Mouse (Mus musculus): ENCODE results near the gene Pdpn. TPM values are rescaled to one million over a fixed set of nuclear protein-coding genes. Genes with fewer than 3 reads are reported as not detected.

Pdpn gene
- polyA plus RNA-seq, 1 experiment from 2014 or later: 32.2 TPM

DNA sequence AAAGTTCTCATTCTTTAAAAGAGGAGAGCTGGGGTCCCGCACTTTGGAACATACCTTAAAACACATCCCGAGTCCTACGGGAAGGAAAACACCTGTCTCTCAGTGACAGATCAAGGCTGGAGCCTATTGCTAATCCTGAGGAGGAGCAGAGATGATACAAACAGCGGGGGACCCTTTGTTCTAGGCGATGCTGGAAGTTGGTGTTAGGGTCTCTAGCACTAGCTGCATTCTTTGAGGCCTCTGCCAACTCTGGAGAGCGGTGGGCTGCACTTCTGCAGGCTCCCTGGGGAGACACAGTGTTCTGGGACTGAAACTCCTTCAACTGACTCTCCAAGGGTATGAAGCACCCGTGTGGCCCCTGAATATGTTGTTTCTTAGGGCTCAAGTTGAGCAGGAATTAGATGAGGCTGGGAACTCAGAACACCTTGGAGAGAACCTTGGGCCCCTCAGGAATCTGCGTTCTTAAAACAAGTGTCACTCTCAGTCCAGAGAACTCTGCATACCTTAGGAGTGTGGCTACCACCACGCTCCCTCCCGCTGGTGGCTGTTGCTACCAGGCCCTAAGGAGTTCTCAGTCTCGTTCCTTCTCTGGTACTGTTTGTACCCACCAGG, 3.0 kb upstream of the Pdpn start:
- 0 out of 2 replicates have a peak, but pooled peaks cover 3% of the 10 kb centered on the region for H3K27me3 ChIP-seq (ENCODE audit: control insufficient read depth, insufficient read depth, low read length)
- no peak overlapping the region for H3K9ac ChIP-seq (ENCODE audit: low read length)
- no peak for ATAC-seq (ENCODE audit: insufficient read depth, low FRiP score)
- 37% methylated on average over 11 of the region's 11 CpGs for WGBS
- H3K4me2 ChIP-seq (ENCODE audit: low read depth, low read length): no peak overlapping the region
- H3K36me3 ChIP-seq (ENCODE audit: control insufficient read depth, insufficient read depth, low read length): no peaks in the 10 kb centered on the region
- H3K4me3 ChIP-seq (replicated peaks; ENCODE audit: low read length): no peak overlapping the region
- no peak overlapping the region for H3K27ac ChIP-seq (ENCODE audit: low read length)
- H3K4me1 ChIP-seq (ENCODE audit: control insufficient read depth, insufficient read depth, low read length): peaks cover 8% of the 10 kb centered on the region; the same call in 1 of the 2 replicates
- H3K9me3 ChIP-seq (replicated peaks; ENCODE audit: control insufficient read depth, low read length): no peaks in the 10 kb centered on the region

GRCm38 (mm10) chr4:143301875-143302274, 2.5 kb upstream of the Pdpn start:
- no peaks in the 10 kb centered on the region for H3K9me3 ChIP-seq (replicated peaks; ENCODE audit: control insufficient read depth, low read length)
- H3K4me1 ChIP-seq (ENCODE audit: control insufficient read depth, insufficient read depth, low read length): peaks cover 11% of the 10 kb centered on the region
- whole genome bisulfite sequencing: 49% methylated on average over 4 of the region's 4 CpGs
- no peak overlapping the region for H3K4me3 ChIP-seq (replicated peaks; ENCODE audit: low read length)
- no peak overlapping the region for H3K4me2 ChIP-seq (ENCODE audit: low read depth, low read length)
- no peak for ATAC-seq (ENCODE audit: insufficient read depth, low FRiP score)
- no peaks in the 10 kb centered on the region for H3K36me3 ChIP-seq (ENCODE audit: control insufficient read depth, insufficient read depth, low read length)
- no peak overlapping the region for H3K27ac ChIP-seq (ENCODE audit: low read length)
- H3K9ac ChIP-seq (ENCODE audit: low read length): no peak overlapping the region
- H3K27me3 ChIP-seq (ENCODE audit: control insufficient read depth, insufficient read depth, low read length): 0 out of 2 replicates have a peak, but pooled peaks cover 3% of the 10 kb centered on the region

DNA sequence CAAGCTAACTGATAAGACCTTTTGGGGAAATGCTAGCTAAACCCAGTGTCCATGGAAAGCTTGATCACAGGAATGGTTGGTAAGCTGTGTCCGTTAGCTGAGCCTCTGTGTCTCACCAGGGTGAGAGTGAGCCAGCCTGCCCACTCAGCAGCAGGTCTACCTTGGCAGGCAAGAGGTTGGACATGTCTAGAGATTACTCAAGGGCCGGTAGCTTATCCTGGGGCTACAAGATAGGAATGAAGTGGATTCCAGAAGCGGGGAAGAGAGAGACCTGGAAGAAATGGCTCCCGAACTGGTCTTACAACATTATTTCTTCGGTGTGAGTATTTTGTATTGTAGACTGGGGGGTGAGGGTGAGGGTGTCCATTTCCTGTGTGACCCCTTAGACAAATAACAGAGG, 1.7 kb upstream of the Pdpn start:
- Histone ChIP-seq H3K27me3 (ENCODE audit: control insufficient read depth, insufficient read depth, low read length) (0 out of 2 replicates have a peak, but pooled peaks cover 3% of the 10 kb centered on the region), H3K9me3 (replicated peaks; ENCODE audit: control insufficient read depth, low read length) (no peaks in the 10 kb centered on the region), H3K27ac (ENCODE audit: low read length) (no peak overlapping the region), H3K4me3 (replicated peaks; ENCODE audit: low read length) (no peak overlapping the region), H3K36me3 (ENCODE audit: control insufficient read depth, insufficient read depth, low read length) (no peaks in the 10 kb centered on the region), H3K9ac (ENCODE audit: low read length) (no peak overlapping the region), H3K4me2 (ENCODE audit: low read depth, low read length) (no peak overlapping the region), H3K4me1 (ENCODE audit: control insufficient read depth, insufficient read depth, low read length) (peaks cover 16% of the 10 kb centered on the region)
- no peak for ATAC-seq (ENCODE audit: insufficient read depth, low FRiP score)
- WGBS: 55% methylated on average over 5 of the region's 5 CpGs

DNA sequence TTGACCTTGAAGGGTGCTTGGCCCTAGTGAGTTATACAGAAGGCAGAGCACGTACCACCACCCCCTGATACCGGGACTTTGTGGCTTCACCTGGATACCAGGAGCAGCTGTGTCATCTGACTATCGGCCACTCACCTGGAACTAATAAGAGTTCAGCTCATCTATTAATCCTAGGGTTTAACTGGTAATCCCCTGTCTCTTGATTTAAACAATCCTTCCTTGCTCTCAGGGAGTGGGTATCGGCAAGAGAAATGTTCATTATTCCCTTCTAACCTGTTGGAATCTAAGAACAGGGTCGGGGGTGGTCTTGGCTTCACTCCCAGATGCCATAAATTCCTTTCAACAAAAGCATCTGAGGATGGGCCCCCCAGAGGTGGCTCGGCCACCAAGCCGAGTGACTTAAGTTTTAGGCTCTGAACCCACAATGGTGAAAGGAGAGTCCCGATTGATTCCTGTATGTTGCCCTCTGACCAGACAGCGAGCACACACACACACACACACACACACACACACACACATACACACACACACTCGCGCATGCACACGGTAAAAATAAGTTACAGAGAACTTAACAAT, 837 bp upstream of the Pdpn start:
- WGBS: 22% methylated on average over 12 of the region's 12 CpGs
- H3K27ac ChIP-seq (ENCODE audit: low read length): no peak overlapping the region
- H3K27me3 ChIP-seq (ENCODE audit: control insufficient read depth, insufficient read depth, low read length): 0 out of 2 replicates have a peak, but pooled peaks cover 3% of the 10 kb centered on the region
- H3K36me3 ChIP-seq (ENCODE audit: control insufficient read depth, insufficient read depth, low read length): no peaks in the 10 kb centered on the region
- H3K9me3 ChIP-seq (replicated peaks; ENCODE audit: control insufficient read depth, low read length): no peaks in the 10 kb centered on the region
- no peak for ATAC-seq (ENCODE audit: insufficient read depth, low FRiP score)
- peak overlapping the region; percentile 71 for H3K4me2 ChIP-seq (ENCODE audit: low read depth, low read length)
- H3K4me1 ChIP-seq (ENCODE audit: control insufficient read depth, insufficient read depth, low read length): peaks cover 24% of the 10 kb centered on the region
- H3K9ac ChIP-seq (ENCODE audit: low read length): no peak overlapping the region; the same call in 1 of the 2 replicates
- peak overlapping the region; percentile 8; the same call in 1 of the 2 replicates for H3K4me3 ChIP-seq (replicated peaks; ENCODE audit: low read length)

- Histone ChIP-seq H3K27me3 (ENCODE audit: control insufficient read depth, insufficient read depth, low read length) (0 out of 2 replicates have a peak, but pooled peaks cover 3% of the 10 kb centered on the region), H3K9me3 (replicated peaks; ENCODE audit: control insufficient read depth, low read length) (no peaks in the 10 kb centered on the region), H3K4me1 (ENCODE audit: control insufficient read depth, insufficient read depth, low read length) (peaks cover 30% of the 10 kb centered on the region), H3K4me3 (replicated peaks; ENCODE audit: low read length) (peak overlapping the region; percentile 50), H3K4me2 (ENCODE audit: low read depth, low read length) (peak overlapping the region; percentile 71), H3K9ac (ENCODE audit: low read length) (peak overlapping the region; percentile 70), H3K27ac (ENCODE audit: low read length) (peak overlapping the region; percentile 66; the same call in 1 of the 2 replicates), H3K36me3 (ENCODE audit: control insufficient read depth, insufficient read depth, low read length) (no peaks in the 10 kb centered on the region)
- ATAC-seq (ENCODE audit: insufficient read depth, low FRiP score): no peak
- whole genome bisulfite sequencing: 18% methylated on average over 24 of the region's 24 CpGs
These were observed 691 bp downstream of the Pdpn start for GRCm38 (mm10) chr4:143298431-143299315.

- Histone ChIP-seq H3K4me1 (ENCODE audit: control insufficient read depth, insufficient read depth, low read length) (peaks cover 30% of the 10 kb centered on the region), H3K4me3 (replicated peaks; ENCODE audit: low read length) (peak overlapping the region; percentile 20), H3K9me3 (replicated peaks; ENCODE audit: control insufficient read depth, low read length) (no peaks in the 10 kb centered on the region), H3K27ac (ENCODE audit: low read length) (peak overlapping the region; percentile 83), H3K27me3 (ENCODE audit: control insufficient read depth, insufficient read depth, low read length) (0 out of 2 replicates have a peak, but pooled peaks cover 3% of the 10 kb centered on the region), H3K36me3 (ENCODE audit: control insufficient read depth, insufficient read depth, low read length) (peaks cover 3% of the 10 kb centered on the region; the same call in 1 of the 2 replicates), H3K4me2 (ENCODE audit: low read depth, low read length) (peak overlapping the region; percentile 71), H3K9ac (ENCODE audit: low read length) (peak overlapping the region; percentile 56)
- no peak for ATAC-seq (ENCODE audit: insufficient read depth, low FRiP score)
- 22% methylated on average over 12 of the region's 12 CpGs for WGBS
These were observed 2.3 kb downstream of the Pdpn start for GRCm38 (mm10) chr4:143297016-143297556.

GRCm38 (mm10) chr4:143296153-143296552, 3.2 kb downstream of the Pdpn start:
- Histone ChIP-seq H3K27me3 (ENCODE audit: control insufficient read depth, insufficient read depth, low read length) (0 out of 2 replicates have a peak, but pooled peaks cover 3% of the 10 kb centered on the region), H3K27ac (ENCODE audit: low read length) (peak overlapping the region; percentile 73), H3K9ac (ENCODE audit: low read length) (no peak overlapping the region), H3K4me1 (ENCODE audit: control insufficient read depth, insufficient read depth, low read length) (peaks cover 30% of the 10 kb centered on the region), H3K36me3 (ENCODE audit: control insufficient read depth, insufficient read depth, low read length) (peaks cover 3% of the 10 kb centered on the region; the same call in 1 of the 2 replicates), H3K4me3 (replicated peaks; ENCODE audit: low read length) (no peak overlapping the region), H3K4me2 (ENCODE audit: low read depth, low read length) (no peak overlapping the region), H3K9me3 (replicated peaks; ENCODE audit: control insufficient read depth, low read length) (no peaks in the 10 kb centered on the region)
- 65% methylated on average over 5 of the region's 5 CpGs for WGBS
- no peak for ATAC-seq (ENCODE audit: insufficient read depth, low FRiP score)

GRCm38 (mm10) chr4:143294324-143294723, 5.0 kb downstream of the Pdpn start:
- 0 out of 2 replicates have a peak, but pooled peaks cover 3% of the 10 kb centered on the region for H3K27me3 ChIP-seq (ENCODE audit: control insufficient read depth, insufficient read depth, low read length)
- WGBS: 37% methylated on average over 6 of the region's 6 CpGs
- H3K27ac ChIP-seq (ENCODE audit: low read length): peak overlapping the region; percentile 73
- no peak for ATAC-seq (ENCODE audit: insufficient read depth, low FRiP score)
- no peak overlapping the region for H3K4me3 ChIP-seq (replicated peaks; ENCODE audit: low read length)
- peaks cover 25% of the 10 kb centered on the region for H3K4me1 ChIP-seq (ENCODE audit: control insufficient read depth, insufficient read depth, low read length)
- H3K9ac ChIP-seq (ENCODE audit: low read length): no peak overlapping the region
- no peaks in the 10 kb centered on the region for H3K9me3 ChIP-seq (replicated peaks; ENCODE audit: control insufficient read depth, low read length)
- H3K36me3 ChIP-seq (ENCODE audit: control insufficient read depth, insufficient read depth, low read length): peaks cover 3% of the 10 kb centered on the region; the same call in 1 of the 2 replicates
- no peak overlapping the region for H3K4me2 ChIP-seq (ENCODE audit: low read depth, low read length)
